Mouse (Mus musculus) midbrain, embryonic 14.5 days (tissue): ENCODE data around the gene H2afy. TPM values are rescaled to one million over a fixed set of nuclear protein-coding genes. Genes with fewer than 3 reads are reported as not detected.

Experiments used
- ATAC-seq: fragments of 200-750 bp; cut with Nextera tagmentation; 2 replicates; pipeline ENCODE4 v1.8.0; 2017; ENCODE audit warnings: moderate number of reproducible peaks, moderate library complexity; ENCODE audit not compliant: low FRiP score, low TSS enrichment
- DNase-seq: peaks from one replicate; pipeline ENCODE4 v3.0.0-alpha.2; 2015
- H3K27ac ChIP-seq: fragments of 300-500 bp; sonication (generic); replicated peaks from 2 replicates; pipeline ENCODE4 v1.5.1; 2014; ENCODE audit warnings: mild to moderate bottlenecking, low read depth, low read length, moderate library complexity
- H3K27me3 ChIP-seq: fragments of 300-500 bp; sonication (generic); 2 replicates; pipeline ENCODE4 v1.6.1; 2014; ENCODE audit warnings: low read length, control low read depth, mixed read lengths; ENCODE audit not compliant: control insufficient read depth, insufficient read depth
- H3K36me3 ChIP-seq: fragments of 300-500 bp; sonication (generic); 2 replicates; pipeline ENCODE4 v1.6.1; 2014; ENCODE audit warnings: low read length, control low read depth; ENCODE audit not compliant: control insufficient read depth, insufficient read depth
- H3K4me1 ChIP-seq: fragments of 300-500 bp; sonication (generic); 2 replicates; pipeline ENCODE4 v1.6.1; 2014; ENCODE audit warnings: mild to moderate bottlenecking, antibody characterized with exemption, low read length, control low read depth; ENCODE audit not compliant: control insufficient read depth, insufficient read depth
- H3K4me2 ChIP-seq: fragments of 300-500 bp; sonication (generic); 2 replicates; pipeline ENCODE4 v1.6.1; 2014; ENCODE audit warnings: mild to moderate bottlenecking, low read length, moderate library complexity
- H3K4me3 ChIP-seq: fragments of 300-500 bp; sonication (generic); replicated peaks from 2 replicates; pipeline ENCODE4 v1.5.1; 2014; ENCODE audit warnings: low read depth, low read length
- H3K9ac ChIP-seq: fragments of 300-500 bp; sonication (generic); replicated peaks from 2 replicates; pipeline ENCODE4 v1.6.1; 2014; ENCODE audit warnings: mild to moderate bottlenecking, low read length, moderate library complexity
- H3K9me3 ChIP-seq: fragments of 300-500 bp; sonication (generic); 2 replicates; pipeline ENCODE4 v1.6.1; 2016; ENCODE audit warnings: low read length, control low read depth, mixed read lengths; ENCODE audit not compliant: control insufficient read depth
- WGBS: fragments of 180-500 bp; shearing (Covaris S2); extraction: QIAGEN DNeasy Blood & Tissue Kit; methylation state at CpG from one replicate; pipeline ENCODE4 v1.1.7; 2014; 5-methylcytosine and 5-hydroxymethylcytosine counted together
- polyA plus RNA-seq: library from polyadenylated mRNA; unstranded; fragments of >200 nt; fragmentation: Nextera tagmentation; extraction: Ambion mirVana; gene quantifications from 2 replicates; pipeline ENCODE4 v1.2.1, GENCODE M21; 2014

H2afy gene
- polyA plus RNA-seq, 1 experiment from 2014 or later: 355 TPM

DNA sequence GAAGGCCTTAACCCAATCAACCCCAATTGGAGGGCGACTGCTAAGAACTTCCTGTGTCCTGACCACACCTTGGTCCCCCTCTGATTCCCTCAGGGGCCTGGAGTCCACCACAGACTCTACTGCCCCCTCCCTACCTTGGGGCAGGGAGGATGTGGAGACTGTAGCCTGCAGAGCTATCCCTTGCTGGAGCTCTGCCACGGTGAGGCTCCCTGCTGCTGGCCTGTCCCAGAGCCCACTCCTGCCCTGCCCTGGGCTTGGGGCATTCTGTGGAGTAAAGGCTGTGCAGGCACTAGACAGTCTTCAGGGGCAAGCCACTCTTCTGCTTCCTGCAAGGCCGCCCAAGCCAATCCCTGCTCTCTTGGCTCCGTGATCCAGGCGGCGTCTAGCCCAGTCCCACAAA, 24.6 kb downstream of the H2afy start:
- no peak overlapping the region for H3K4me3 ChIP-seq
- ATAC-seq (no peak), DNase-seq (no peak)
- no peak overlapping the region for H3K9ac ChIP-seq
- no peaks in the 10 kb centered on the region for H3K9me3 ChIP-seq
- no peak overlapping the region for H3K4me2 ChIP-seq
- H3K36me3 ChIP-seq: peaks cover 12% of the 10 kb centered on the region; the same call in 1 of the 2 replicates
- no peak overlapping the region for H3K27ac ChIP-seq
- WGBS: 86% methylated on average over 6 of the region's 6 CpGs
- no peaks in the 10 kb centered on the region for H3K27me3 ChIP-seq
- H3K4me1 ChIP-seq: peaks cover 19% of the 10 kb centered on the region

DNA sequence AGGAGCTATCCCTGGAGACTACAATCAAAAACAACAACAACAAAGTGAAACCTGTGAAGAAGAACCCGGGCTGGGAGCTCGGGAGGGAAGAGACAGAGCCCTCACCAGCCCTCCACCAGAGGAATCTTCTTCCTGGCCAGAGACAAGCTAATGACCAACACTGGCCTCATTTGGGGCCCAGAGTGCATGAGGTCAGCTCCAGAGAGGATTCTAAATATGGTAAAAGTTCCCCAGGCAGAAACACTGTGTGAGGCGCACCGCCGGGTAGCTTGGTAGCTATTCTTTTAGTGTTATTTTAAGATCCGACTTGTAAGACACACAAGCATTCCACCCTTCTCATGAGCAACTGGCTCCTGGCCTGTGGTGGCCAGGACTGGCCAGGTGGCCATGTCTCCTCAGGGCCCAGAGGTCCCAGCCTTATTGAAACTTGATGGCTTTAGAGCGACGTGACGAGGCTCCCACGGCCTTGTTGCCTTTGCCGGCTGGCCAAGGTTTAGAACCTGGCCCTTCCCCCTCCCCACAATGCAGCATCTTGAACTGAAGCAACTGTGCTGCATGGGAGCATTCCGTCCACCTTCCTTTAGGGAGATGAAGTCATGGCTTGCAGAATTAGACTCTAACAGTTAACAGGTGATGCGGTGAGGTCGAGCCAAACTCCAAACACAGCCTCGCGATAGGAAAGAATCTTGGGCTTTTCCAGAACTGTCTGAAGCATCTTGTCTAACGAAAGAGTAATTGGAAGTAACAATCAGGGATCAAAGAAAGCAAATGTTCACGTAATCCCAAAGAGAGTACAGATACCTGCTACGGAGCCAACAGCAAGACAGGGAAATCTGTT, 25.2 kb downstream of the H2afy start:
- Histone ChIP-seq H3K27ac (no peak overlapping the region), H3K9ac (no peak overlapping the region), H3K36me3 (peaks cover 12% of the 10 kb centered on the region; the same call in 1 of the 2 replicates), H3K4me3 (no peak overlapping the region), H3K9me3 (no peaks in the 10 kb centered on the region), H3K27me3 (no peaks in the 10 kb centered on the region), H3K4me1 (peaks cover 19% of the 10 kb centered on the region), H3K4me2 (no peak overlapping the region)
- WGBS: 89% methylated on average over 19 of the region's 19 CpGs
- DNase-seq (no peak), ATAC-seq (no peak)

DNA sequence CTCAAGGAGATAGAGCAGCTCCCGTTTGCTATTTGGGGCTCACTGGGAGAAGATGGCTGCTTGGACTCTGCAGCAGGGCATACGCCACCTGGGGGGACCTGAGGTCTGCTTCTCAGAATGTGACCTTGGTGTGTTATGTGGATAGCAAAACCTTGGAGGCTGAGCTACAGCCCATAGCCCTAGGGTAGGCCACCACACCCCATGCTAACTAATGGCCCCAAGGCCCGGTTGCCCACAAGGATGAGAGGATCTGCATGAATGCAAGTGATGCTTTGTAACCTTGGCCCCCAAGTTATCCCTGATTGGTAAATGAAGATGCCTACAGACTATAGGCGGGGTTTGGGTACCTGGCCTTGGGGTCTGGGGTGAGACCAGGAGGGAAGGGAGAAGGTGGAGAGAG, 26.5 kb downstream of the H2afy start:
- H3K9me3 ChIP-seq: no peaks in the 10 kb centered on the region
- peaks cover 17% of the 10 kb centered on the region for H3K4me1 ChIP-seq
- no peak overlapping the region for H3K27ac ChIP-seq
- H3K27me3 ChIP-seq: no peaks in the 10 kb centered on the region
- 89% methylated on average over 4 of the region's 4 CpGs for WGBS
- H3K4me3 ChIP-seq: no peak overlapping the region
- no peak overlapping the region for H3K4me2 ChIP-seq
- ATAC-seq (no peak), DNase-seq (no peak)
- H3K9ac ChIP-seq: no peak overlapping the region
- H3K36me3 ChIP-seq: peaks cover 20% of the 10 kb centered on the region

DNA sequence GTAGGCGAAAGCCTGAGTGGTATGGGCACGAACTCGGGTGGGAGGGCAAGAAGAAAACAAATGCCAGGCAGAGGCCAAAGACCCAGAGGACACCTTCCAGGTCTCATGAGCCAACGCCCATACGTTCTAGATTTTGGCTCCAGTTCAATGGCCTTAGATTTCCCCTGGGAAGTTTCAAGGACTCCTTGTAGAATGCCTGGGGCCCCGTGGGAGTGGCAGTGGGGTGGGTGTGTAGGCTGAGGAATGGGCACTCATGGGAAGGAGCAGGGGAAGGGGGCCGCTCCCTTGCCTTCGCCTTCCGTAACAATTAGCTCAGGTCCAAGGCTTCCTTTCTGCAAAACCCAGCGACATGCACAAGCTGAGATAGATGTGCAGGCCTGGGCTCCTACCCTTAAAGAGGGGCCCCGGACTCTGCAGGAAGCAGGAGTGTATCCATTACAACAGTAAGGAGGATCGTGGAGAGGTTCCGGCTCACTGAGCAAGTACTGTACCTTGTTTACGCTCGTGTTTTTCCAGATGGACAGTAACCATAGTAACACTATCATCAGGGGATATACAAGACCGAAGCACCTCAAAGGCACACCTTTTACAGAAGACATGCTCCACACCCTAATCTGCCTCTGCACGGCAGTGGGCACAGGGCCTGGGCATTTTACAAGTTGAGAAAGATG, 27.2 kb downstream of the H2afy start:
- H3K4me1 ChIP-seq: peaks cover 17% of the 10 kb centered on the region
- H3K9me3 ChIP-seq: no peaks in the 10 kb centered on the region
- no peaks in the 10 kb centered on the region for H3K27me3 ChIP-seq
- 76% methylated on average over 17 of the region's 17 CpGs for WGBS
- no peak overlapping the region for H3K4me2 ChIP-seq
- H3K27ac ChIP-seq: peak overlapping the region; percentile 41; the same call in 1 of the 2 replicates
- DNase-seq (peak; percentile 36), ATAC-seq (no peak)
- no peak overlapping the region for H3K4me3 ChIP-seq
- peaks cover 26% of the 10 kb centered on the region for H3K36me3 ChIP-seq
- no peak overlapping the region for H3K9ac ChIP-seq

DNA sequence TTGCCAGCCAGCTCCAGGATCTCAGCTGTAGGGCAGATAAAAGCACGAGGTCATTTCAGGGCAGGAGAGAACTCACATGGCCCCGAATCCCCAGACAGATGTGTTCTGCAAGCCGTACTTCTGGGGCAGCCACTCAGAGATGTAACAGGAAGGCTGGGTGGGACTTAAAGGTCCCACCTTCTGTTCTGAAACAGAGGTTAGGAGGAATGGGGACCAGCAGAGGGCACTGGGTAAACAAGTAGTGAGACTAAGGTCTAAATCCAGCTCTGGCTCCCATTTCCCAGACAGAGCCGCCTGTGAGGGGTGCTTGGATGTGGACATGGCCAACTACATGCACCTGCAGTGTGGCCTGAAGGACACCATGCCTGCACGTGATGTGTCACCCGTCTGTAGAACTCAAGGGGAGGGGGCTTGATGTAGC, 31.2 kb downstream of the H2afy start:
- WGBS: 91% methylated on average over 6 of the region's 6 CpGs

DNA sequence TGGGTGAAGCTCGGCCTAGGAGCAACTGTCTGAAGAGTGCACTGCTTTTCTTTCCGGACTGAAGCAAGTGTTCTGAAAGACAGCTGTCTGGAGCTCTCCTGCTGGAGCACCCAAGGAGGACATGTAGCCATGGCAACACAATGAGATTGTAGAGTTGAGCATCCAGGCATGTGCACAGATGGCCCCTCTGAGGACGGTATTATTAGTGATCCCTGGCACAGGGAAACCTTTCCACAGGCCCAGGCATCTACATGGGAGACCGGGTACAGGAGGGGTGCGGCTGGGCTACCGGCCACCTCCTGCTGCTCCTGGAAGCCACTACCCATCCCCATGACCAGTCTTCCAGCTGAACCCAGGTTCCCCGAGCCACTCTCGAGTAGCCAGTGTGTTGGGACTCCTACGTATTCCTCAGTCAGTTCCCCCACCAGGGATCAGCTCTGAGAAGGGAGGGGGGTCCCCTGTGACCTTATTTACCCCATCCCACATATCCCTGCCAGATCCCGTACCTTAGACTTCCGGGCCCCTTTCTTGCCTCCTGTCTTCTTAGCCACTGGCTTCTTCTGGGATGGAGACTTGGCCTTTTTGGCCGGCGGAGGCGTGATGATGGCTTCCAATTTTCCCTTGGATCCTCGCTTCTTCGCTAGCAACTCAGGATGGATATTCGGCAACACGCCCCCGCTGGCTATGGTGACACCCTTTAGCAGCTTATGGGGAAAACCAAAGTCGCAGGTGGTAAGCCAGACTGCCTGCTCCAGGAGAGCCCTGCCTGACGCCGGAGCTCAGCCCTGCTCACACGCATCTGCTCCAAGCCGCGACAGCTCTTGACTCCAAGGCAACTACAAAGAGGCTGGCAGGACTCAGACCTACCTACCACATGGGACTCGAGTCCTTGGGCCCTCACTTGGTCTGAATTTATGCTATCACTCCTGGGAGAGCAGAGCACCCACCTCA, 32.1 kb downstream of the H2afy start:
- DNase-seq: peak; percentile 55
- 89% methylated on average over 26 of the region's 26 CpGs for WGBS
- no peak overlapping the region for H3K4me2 ChIP-seq
- peak overlapping the region; percentile 38 for H3K27ac ChIP-seq
- peaks cover 47% of the 10 kb centered on the region for H3K36me3 ChIP-seq
- H3K9ac ChIP-seq: no peak overlapping the region
- H3K27me3 ChIP-seq: no peaks in the 10 kb centered on the region
- H3K4me3 ChIP-seq: no peak overlapping the region
- H3K9me3 ChIP-seq: no peaks in the 10 kb centered on the region
- no peak for ATAC-seq
- peaks cover 6% of the 10 kb centered on the region for H3K4me1 ChIP-seq

More for the DNA sequence above, 31.2 kb downstream of the H2afy start:
- ATAC-seq: no peak
- peaks cover 15% of the 10 kb centered on the region for H3K4me1 ChIP-seq
- peaks cover 43% of the 10 kb centered on the region for H3K36me3 ChIP-seq
- H3K9ac ChIP-seq: no peak overlapping the region
- no peaks in the 10 kb centered on the region for H3K27me3 ChIP-seq
- DNase-seq: no peak
- H3K4me3 ChIP-seq: no peak overlapping the region
- H3K9me3 ChIP-seq: no peaks in the 10 kb centered on the region
- no peak overlapping the region for H3K27ac ChIP-seq
- no peak overlapping the region for H3K4me2 ChIP-seq

DNA sequence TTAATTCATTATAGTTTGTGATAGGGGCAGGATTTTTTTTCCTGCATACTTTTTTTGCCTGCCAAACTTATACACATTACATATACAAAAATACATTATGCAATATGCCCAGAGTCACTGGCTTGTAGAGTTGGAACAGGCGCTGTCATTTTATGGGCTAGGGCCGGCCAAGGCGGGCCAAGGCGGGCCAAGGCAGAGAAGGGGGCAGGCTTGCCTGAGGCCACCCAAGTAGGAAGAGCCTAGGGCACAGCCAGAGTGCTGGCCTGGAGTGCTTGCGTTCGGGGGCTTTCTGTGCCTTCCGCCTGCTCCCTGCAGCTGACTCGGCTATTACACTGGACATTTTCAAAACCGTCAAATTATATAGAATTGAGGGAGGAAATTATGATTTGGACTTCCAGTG, 34.0 kb downstream of the H2afy start:
- H3K9ac ChIP-seq: no peak overlapping the region
- no peak overlapping the region for H3K27ac ChIP-seq
- WGBS: 79% methylated on average over 9 of the region's 9 CpGs
- no peak overlapping the region for H3K4me3 ChIP-seq
- no peak for DNase-seq
- H3K27me3 ChIP-seq: no peaks in the 10 kb centered on the region
- H3K36me3 ChIP-seq: peaks cover 51% of the 10 kb centered on the region
- ATAC-seq: no peak
- no peak overlapping the region for H3K4me2 ChIP-seq
- H3K9me3 ChIP-seq: no peaks in the 10 kb centered on the region
- 0 out of 2 replicates have a peak, but pooled peaks cover 5% of the 10 kb centered on the region for H3K4me1 ChIP-seq

DNA sequence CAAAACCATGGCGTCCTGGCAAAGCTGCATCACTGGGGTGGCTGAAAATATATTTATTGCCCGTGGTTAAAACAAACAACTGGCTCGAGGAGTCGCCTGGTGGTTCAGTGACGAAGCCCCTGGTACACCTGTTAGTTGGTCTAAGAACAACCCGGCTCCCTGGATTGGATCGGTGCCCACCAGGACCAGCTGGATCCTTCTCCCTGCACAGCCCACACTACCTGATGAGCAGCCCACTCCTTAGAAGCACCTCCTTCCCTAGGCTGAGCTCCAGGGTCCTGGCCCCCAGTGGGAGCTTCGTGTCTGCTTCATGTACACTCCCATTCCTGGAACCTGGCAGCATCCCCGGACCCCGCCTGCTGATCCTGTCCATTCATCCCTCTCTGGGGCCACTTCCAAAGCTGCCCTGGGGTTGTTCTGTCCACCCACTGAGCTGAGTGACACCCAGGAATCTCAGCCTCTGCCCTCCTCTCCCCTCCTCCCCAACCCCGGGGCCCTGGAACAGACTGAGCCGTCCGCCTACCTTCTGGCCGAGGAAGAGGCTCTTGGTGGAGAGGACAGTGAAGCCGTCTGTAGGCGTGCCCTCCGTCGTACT, 40.5 kb downstream of the H2afy start:
- no peak overlapping the region for H3K4me3 ChIP-seq
- ATAC-seq (no peak), DNase-seq (no peak)
- WGBS: 90% methylated on average over 18 of the region's 18 CpGs
- H3K9ac ChIP-seq: no peak overlapping the region
- no peak overlapping the region for H3K27ac ChIP-seq
- no peak overlapping the region for H3K4me2 ChIP-seq
- peaks cover 49% of the 10 kb centered on the region for H3K36me3 ChIP-seq
- H3K27me3 ChIP-seq: no peaks in the 10 kb centered on the region
- H3K9me3 ChIP-seq: no peaks in the 10 kb centered on the region
- H3K4me1 ChIP-seq: peaks cover 13% of the 10 kb centered on the region; the same call in 1 of the 2 replicates
